Mouse (Mus musculus) kidney, embryonic 14.5 days (tissue): ENCODE data around the gene Tbc1d7. TPM values are rescaled to one million over a fixed set of nuclear protein-coding genes. Genes with fewer than 3 reads are reported as not detected.

Source experiments
- ATAC-seq: fragments of 200-750 bp; cut with Nextera tagmentation; 2 replicates; pipeline ENCODE4 v1.8.0; 2017; ENCODE audit warnings: moderate number of reproducible peaks, mild to moderate bottlenecking, moderate TSS enrichment, moderate library complexity; ENCODE audit not compliant: low FRiP score, low TSS enrichment
- H3K27ac ChIP-seq: fragments of 300-500 bp; sonication (generic); 2 replicates; pipeline ENCODE4 v1.5.1; 2014; ENCODE audit warnings: low read depth, mild to moderate bottlenecking, low read length, moderate library complexity, mixed read lengths
- H3K27me3 ChIP-seq: fragments of 300-500 bp; sonication (generic); 2 replicates; pipeline ENCODE4 v1.6.1; 2014; ENCODE audit warnings: mild to moderate bottlenecking, low read length; ENCODE audit not compliant: control insufficient read depth, insufficient read depth
- H3K36me3 ChIP-seq: fragments of 300-500 bp; sonication (generic); 2 replicates; pipeline ENCODE4 v1.6.1; 2014; ENCODE audit warnings: low read length, mixed read lengths; ENCODE audit not compliant: control insufficient read depth, insufficient read depth
- H3K4me1 ChIP-seq: fragments of 300-500 bp; sonication (generic); 2 replicates; pipeline ENCODE4 v1.6.1; 2014; ENCODE audit warnings: low read length, mixed read lengths; ENCODE audit not compliant: control insufficient read depth, insufficient read depth
- H3K4me2 ChIP-seq: fragments of 300-500 bp; sonication (generic); replicated peaks from 2 replicates; pipeline ENCODE4 v1.6.1; 2014; ENCODE audit warnings: low read depth, mild to moderate bottlenecking, low read length
- H3K4me3 ChIP-seq: fragments of 300-500 bp; sonication (generic); 2 replicates; pipeline ENCODE4 v1.5.1; 2014; ENCODE audit warnings: mild to moderate bottlenecking, low read length
- H3K9ac ChIP-seq: fragments of 300-500 bp; sonication (generic); 2 replicates; pipeline ENCODE4 v1.6.1; 2014; ENCODE audit warnings: low read depth, mild to moderate bottlenecking, low read length, moderate library complexity
- H3K9me3 ChIP-seq: fragments of 300-500 bp; sonication (generic); 2 replicates; pipeline ENCODE4 v1.6.1; 2016; ENCODE audit warnings: low read length; ENCODE audit not compliant: control insufficient read depth
- WGBS: fragments of 180-500 bp; shearing (Covaris S2); extraction: QIAGEN DNeasy Blood & Tissue Kit; methylation state at CpG from one replicate; pipeline ENCODE4 v1.1.7; 2014; 5-methylcytosine and 5-hydroxymethylcytosine counted together
- polyA plus RNA-seq: library from polyadenylated mRNA; unstranded; fragments of >200 nt; fragmentation: Nextera tagmentation; extraction: Ambion mirVana; gene quantifications from 2 replicates; pipeline ENCODE4 v1.2.1, GENCODE M21; 2014

The Tbc1d7 gene
- polyA plus RNA-seq, 1 experiment from 2014 or later, result 64.8 TPM

DNA sequence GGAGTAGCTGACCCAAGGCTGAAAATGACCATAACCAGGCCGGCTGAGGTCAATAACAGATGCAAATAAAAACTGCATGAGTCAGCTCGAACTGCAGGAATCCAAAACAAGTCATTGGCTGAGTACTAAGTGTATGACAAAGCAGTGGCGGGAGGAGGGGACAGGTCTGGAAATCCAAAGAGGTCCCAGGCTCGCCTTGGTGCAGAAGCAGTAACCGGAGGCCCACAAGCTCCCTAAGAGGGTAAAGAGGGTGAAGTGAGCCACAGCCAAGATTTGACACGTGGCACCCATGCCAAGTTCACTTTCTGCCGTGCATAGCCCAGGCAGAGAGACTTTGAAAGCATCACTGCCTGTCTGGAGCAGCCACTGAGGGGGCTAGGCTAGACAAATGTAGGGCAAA, 41.0 kb upstream of the Tbc1d7 start:
- no peak overlapping the region for H3K9ac ChIP-seq
- no peak overlapping the region for H3K27ac ChIP-seq
- H3K36me3 ChIP-seq, result no peaks in the 10 kb centered on the region
- no peak overlapping the region for H3K4me2 ChIP-seq
- H3K9me3 ChIP-seq, result no peaks in the 10 kb centered on the region
- H3K4me1 ChIP-seq, result 0 out of 2 replicates have a peak, but pooled peaks cover 3% of the 10 kb centered on the region
- no peak for ATAC-seq
- 63% methylated on average over 7 of the region's 7 CpGs for WGBS
- H3K27me3 ChIP-seq, result no peaks in the 10 kb centered on the region
- H3K4me3 ChIP-seq, result no peak overlapping the region

DNA sequence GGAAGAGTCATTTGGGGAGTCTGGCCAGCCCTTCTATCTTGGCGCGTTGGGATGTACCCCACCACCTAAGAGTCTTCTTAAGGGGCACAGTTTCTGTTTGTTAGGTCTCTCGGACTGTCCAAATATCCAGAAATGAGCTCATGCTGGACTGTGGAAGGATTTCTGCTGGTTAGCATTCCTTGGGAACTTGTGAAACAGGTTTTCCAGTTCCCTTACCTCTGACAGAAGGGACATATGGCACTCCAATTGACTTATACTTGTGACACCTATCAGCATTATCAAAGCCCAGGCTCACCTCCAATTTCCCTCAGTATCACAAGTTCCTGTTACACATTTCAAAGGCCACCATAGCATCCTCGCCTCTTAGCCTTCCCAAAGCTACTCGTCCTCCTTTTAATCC, 39.7 kb upstream of the Tbc1d7 start:
- Histone ChIP-seq H3K4me3 (no peak overlapping the region), H3K36me3 (no peaks in the 10 kb centered on the region), H3K27ac (no peak overlapping the region), H3K27me3 (no peaks in the 10 kb centered on the region), H3K9ac (no peak overlapping the region), H3K4me1 (0 out of 2 replicates have a peak, but pooled peaks cover 3% of the 10 kb centered on the region), H3K9me3 (no peaks in the 10 kb centered on the region), H3K4me2 (no peak overlapping the region)
- no peak for ATAC-seq
- 80% methylated on average over 5 of the region's 5 CpGs for WGBS

DNA sequence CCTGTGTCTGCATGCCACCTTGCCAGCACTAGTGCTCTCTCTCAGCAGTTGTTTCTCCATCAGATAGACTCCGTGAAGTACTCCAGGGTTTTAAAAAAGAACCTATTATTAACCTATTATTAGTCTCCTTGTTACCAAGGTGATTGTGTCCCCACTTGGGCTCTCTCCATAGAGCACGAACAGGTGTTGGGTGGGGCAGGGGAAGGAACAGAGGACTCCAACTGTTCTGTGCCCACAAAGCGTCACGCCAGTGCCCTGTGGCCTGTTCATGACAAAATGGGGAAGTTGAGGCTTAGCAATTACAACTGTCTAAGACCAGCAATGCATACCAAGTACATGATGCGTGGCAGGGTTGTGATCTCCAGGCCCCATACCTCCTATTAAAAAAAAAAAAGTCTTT, 38.3 kb upstream of the Tbc1d7 start:
- Histone ChIP-seq H3K27ac (no peak overlapping the region), H3K4me3 (no peak overlapping the region), H3K4me2 (no peak overlapping the region), H3K9me3 (no peaks in the 10 kb centered on the region), H3K9ac (no peak overlapping the region), H3K4me1 (0 out of 2 replicates have a peak, but pooled peaks cover 3% of the 10 kb centered on the region), H3K36me3 (no peaks in the 10 kb centered on the region), H3K27me3 (no peaks in the 10 kb centered on the region)
- 79% methylated on average over 5 of the region's 5 CpGs for WGBS
- ATAC-seq, result no peak

DNA sequence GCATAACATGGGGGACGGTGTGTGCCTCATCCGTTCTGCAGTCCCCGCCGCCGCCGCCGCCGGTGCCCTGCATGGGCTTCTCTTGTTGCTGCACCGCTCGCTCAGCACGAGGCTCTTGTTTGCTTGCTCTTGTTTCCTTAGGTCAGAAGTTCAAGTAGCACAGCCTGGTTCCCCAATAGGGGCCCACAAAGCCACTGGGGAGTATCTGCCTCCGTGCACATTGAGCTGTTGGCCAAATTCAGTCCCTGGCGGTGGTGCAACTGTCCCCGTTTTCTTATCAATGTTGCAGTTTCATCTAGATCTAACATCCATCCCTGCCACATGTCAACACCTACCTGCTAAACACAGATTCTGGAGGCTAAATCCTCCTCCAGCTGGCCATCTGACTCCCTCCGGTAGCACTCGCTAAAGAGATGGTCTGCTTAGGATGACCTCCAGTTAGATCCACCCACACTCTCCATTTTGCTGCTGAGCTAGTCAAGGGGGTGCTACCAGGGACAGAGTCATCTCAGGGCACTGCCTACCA, 37.7 kb upstream of the Tbc1d7 start:
- H3K27me3 ChIP-seq, result no peaks in the 10 kb centered on the region
- H3K36me3 ChIP-seq, result no peaks in the 10 kb centered on the region
- H3K4me3 ChIP-seq, result no peak overlapping the region
- H3K9me3 ChIP-seq, result no peaks in the 10 kb centered on the region
- no peak overlapping the region for H3K4me2 ChIP-seq
- WGBS, result 47% methylated on average over 16 of the region's 16 CpGs
- no peak overlapping the region for H3K9ac ChIP-seq
- no peak for ATAC-seq
- 0 out of 2 replicates have a peak, but pooled peaks cover 3% of the 10 kb centered on the region for H3K4me1 ChIP-seq
- H3K27ac ChIP-seq, result no peak overlapping the region

DNA sequence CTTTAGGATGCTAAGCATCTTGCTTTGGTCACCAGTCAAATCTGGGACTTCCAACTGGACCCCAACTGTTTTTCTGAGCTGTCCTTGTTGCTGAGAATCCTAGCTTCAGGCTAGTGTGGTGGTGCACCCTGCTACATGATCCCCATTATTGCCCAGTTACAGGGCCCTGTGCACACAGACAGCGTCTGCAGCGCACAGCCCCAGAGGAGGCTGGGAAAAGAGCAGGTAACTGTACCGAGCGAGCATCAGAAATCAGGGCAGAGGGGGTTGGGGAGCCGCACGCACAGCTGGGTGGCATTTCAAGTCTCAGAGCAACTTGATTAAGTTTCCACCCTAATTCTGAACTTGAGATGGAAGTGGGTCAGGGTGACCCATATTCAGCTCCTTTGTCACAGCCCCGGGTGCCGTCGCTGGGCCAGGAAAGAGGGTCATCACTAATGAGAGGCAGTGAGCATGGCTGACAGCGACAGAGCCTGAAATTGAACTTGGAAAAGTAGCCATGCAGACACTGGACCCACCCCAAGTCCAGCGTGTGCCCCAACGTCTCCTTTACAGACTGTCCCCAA, 34.9 kb upstream of the Tbc1d7 start:
- no peaks in the 10 kb centered on the region for H3K27me3 ChIP-seq
- H3K27ac ChIP-seq, result no peak overlapping the region
- H3K4me3 ChIP-seq, result no peak overlapping the region
- ATAC-seq, result no peak
- no peak overlapping the region for H3K4me2 ChIP-seq
- 0 out of 2 replicates have a peak, but pooled peaks cover 3% of the 10 kb centered on the region for H3K4me1 ChIP-seq
- H3K9ac ChIP-seq, result no peak overlapping the region
- H3K36me3 ChIP-seq, result no peaks in the 10 kb centered on the region
- H3K9me3 ChIP-seq, result no peaks in the 10 kb centered on the region
- WGBS, result 77% methylated on average over 12 of the region's 12 CpGs

DNA sequence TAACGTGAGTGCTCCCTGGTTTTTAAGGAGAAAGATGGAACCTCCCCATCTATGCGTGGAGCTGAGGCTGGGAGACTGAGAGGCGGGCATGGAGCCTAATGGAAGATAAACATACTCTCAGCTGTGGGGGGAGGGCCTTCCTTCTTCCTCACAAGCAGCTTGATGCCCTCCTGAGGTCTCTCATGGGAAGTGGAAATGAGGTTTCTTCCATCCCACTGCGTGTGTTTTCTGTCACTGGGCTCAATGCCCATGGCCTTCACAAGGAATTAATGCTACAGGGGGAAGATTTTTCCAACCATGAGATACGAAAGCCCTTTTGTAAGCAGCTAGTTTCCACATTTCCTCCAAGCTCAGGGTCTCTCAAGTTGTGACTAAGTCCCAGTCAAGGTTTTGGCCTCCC, 32.3 kb upstream of the Tbc1d7 start:
- H3K9me3 ChIP-seq, result no peaks in the 10 kb centered on the region
- no peak overlapping the region for H3K9ac ChIP-seq
- WGBS, result 53% methylated on average over 5 of the region's 5 CpGs
- H3K4me1 ChIP-seq, result no peaks in the 10 kb centered on the region
- H3K36me3 ChIP-seq, result no peaks in the 10 kb centered on the region
- H3K27me3 ChIP-seq, result 0 out of 2 replicates have a peak, but pooled peaks cover under 1% of the 10 kb centered on the region
- H3K27ac ChIP-seq, result no peak overlapping the region
- ATAC-seq, result no peak
- H3K4me2 ChIP-seq, result no peak overlapping the region
- H3K4me3 ChIP-seq, result no peak overlapping the region

DNA sequence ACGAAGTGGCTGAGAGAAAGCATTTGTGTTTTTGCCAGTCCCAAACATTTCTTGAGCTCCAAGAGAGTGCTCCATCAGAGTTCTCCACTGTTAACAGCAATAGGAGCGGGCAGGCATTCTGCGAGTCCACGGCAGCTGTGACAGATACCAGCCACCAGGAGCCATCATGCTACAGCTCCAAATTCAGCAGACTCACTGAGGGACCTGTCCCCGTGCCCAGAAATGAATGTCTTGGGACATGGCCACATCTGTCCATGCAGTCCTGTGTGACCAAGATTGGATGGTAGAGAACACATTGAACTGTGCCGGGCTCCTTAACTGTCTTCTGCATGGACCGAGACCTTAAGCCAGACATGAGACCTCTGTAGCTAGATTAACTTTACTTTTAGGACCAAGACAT, 31.9 kb upstream of the Tbc1d7 start:
- no peaks in the 10 kb centered on the region for H3K36me3 ChIP-seq
- no peaks in the 10 kb centered on the region for H3K9me3 ChIP-seq
- H3K4me1 ChIP-seq, result no peaks in the 10 kb centered on the region
- no peak for ATAC-seq
- WGBS, result 87% methylated on average over 7 of the region's 7 CpGs
- H3K27ac ChIP-seq, result no peak overlapping the region
- H3K27me3 ChIP-seq, result 0 out of 2 replicates have a peak, but pooled peaks cover 2% of the 10 kb centered on the region
- no peak overlapping the region for H3K4me3 ChIP-seq
- no peak overlapping the region for H3K9ac ChIP-seq
- no peak overlapping the region for H3K4me2 ChIP-seq

DNA sequence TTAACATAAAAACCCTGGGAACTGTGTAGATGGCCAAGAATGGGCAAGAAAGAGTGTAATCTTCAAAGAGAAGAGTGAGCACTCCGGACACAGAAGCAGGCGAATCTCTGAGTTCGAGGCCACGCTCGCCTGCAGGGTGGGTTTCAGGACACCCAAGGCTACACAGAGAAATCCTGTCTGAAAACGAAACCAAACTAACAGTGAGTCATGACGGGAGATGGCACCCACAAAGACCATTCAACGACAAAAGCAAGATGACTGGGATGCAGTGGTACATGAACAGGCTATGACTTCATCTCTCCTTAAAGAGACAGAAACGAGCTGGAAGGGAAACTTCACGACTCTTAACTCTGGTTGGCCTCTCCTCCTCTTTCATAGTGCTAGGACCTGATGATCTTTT, 31.1 kb upstream of the Tbc1d7 start:
- no peaks in the 10 kb centered on the region for H3K9me3 ChIP-seq
- no peak overlapping the region for H3K27ac ChIP-seq
- H3K4me1 ChIP-seq, result no peaks in the 10 kb centered on the region
- 87% methylated on average over 10 of the region's 10 CpGs for WGBS
- no peak for ATAC-seq
- H3K4me2 ChIP-seq, result no peak overlapping the region
- H3K36me3 ChIP-seq, result no peaks in the 10 kb centered on the region
- 0 out of 2 replicates have a peak, but pooled peaks cover 2% of the 10 kb centered on the region for H3K27me3 ChIP-seq
- no peak overlapping the region for H3K4me3 ChIP-seq
- H3K9ac ChIP-seq, result no peak overlapping the region

DNA sequence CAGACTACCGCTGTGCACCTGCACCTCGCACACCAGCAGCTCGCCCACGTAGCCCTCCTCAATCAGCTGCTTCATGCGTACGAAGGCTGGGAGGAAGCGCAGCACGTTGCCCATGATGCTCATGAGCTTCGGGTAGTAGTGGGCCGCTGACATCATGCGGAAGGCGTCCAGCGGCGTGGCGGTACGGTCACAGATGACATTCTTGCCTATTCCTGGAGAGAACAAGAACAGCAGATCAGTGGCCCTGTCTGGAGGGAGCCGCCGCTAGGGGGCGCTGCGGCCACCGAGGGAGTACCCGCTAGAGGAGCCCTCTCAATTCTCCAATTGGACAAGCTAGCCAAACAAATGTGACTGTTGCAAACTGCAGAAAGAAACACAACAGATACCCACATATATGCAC, 29.7 kb upstream of the Tbc1d7 start:
- Histone ChIP-seq H3K27ac (no peak overlapping the region), H3K27me3 (0 out of 2 replicates have a peak, but pooled peaks cover 2% of the 10 kb centered on the region), H3K36me3 (no peaks in the 10 kb centered on the region), H3K4me3 (no peak overlapping the region), H3K4me2 (no peak overlapping the region), H3K4me1 (peaks cover 3% of the 10 kb centered on the region; the same call in 1 of the 2 replicates), H3K9ac (no peak overlapping the region), H3K9me3 (no peaks in the 10 kb centered on the region)
- ATAC-seq, result no peak
- WGBS, result 38% methylated on average over 22 of the region's 22 CpGs
